Mouse (Mus musculus) lung, embryonic 14.5 days (tissue): ENCODE data around the gene Tpcn2. TPM values are rescaled to one million over a fixed set of nuclear protein-coding genes. Genes with fewer than 3 reads are reported as not detected.

Experiments used
- ATAC-seq: fragments of 200-750 bp; cut with Nextera tagmentation; 2 replicates; pipeline ENCODE4 v1.8.0; 2017; ENCODE audit warnings: mild to moderate bottlenecking, moderate TSS enrichment, moderate library complexity; ENCODE audit not compliant: insufficient read depth
- DNase-seq: peaks from one replicate; pipeline ENCODE4 v3.0.0-alpha.2; 2015
- H3K27ac ChIP-seq: fragments of 300-500 bp; sonication (generic); 2 replicates; pipeline ENCODE4 v1.5.1; 2014; ENCODE audit warnings: low read depth, mild to moderate bottlenecking, moderate library complexity
- H3K27me3 ChIP-seq: fragments of 300-500 bp; sonication (generic); 2 replicates; pipeline ENCODE4 v1.6.1; 2014; ENCODE audit warnings: low read length, control low read depth; ENCODE audit not compliant: insufficient read depth
- H3K36me3 ChIP-seq: fragments of 300-500 bp; sonication (generic); 2 replicates; pipeline ENCODE4 v1.6.1; 2014; ENCODE audit warnings: control low read depth; ENCODE audit not compliant: insufficient read depth
- H3K4me1 ChIP-seq: fragments of 300-500 bp; sonication (generic); 2 replicates; pipeline ENCODE4 v1.6.1; 2014; ENCODE audit warnings: antibody characterized with exemption, control low read depth; ENCODE audit not compliant: insufficient read depth
- H3K4me2 ChIP-seq: fragments of 300-500 bp; sonication (generic); 2 replicates; pipeline ENCODE4 v1.6.1; 2014; ENCODE audit warnings: mild to moderate bottlenecking
- H3K4me3 ChIP-seq: fragments of 300-500 bp; sonication (generic); 2 replicates; pipeline ENCODE4 v1.5.1; 2014; ENCODE audit warnings: low read depth, low read length
- H3K9ac ChIP-seq: fragments of 300-500 bp; sonication (generic); 2 replicates; pipeline ENCODE4 v1.6.1; 2014
- H3K9me3 ChIP-seq: fragments of 300-500 bp; sonication (generic); 2 replicates; pipeline ENCODE4 v1.6.1; 2016; ENCODE audit warnings: low read depth, low read length, control low read depth
- CTCF ChIP-seq: IDR thresholded peaks from 2 replicates; pipeline ENCODE4 v1.5.1; 2016; ENCODE audit warnings: antibody characterized with exemption, low read depth
- WGBS: fragments of 180-500 bp; shearing (Covaris S2); extraction: QIAGEN DNeasy Blood & Tissue Kit; methylation state at CpG from one replicate; pipeline ENCODE4 v1.1.7; 2014; 5-methylcytosine and 5-hydroxymethylcytosine counted together
- polyA plus RNA-seq: library from polyadenylated mRNA; unstranded; fragments of >200 nt; fragmentation: Nextera tagmentation; extraction: Ambion mirVana; gene quantifications from 2 replicates; pipeline ENCODE4 v1.2.1, GENCODE M21; 2014

Gene Tpcn2
- polyA plus RNA-seq, 1 experiment from 2014 or later = 3.6 TPM

- Histone ChIP-seq H3K4me1 (no peaks in the 10 kb centered on the region), H3K27ac (no peak overlapping the region), H3K9ac (no peak overlapping the region), H3K27me3 (no peaks in the 10 kb centered on the region), H3K9me3 (no peaks in the 10 kb centered on the region), H3K4me3 (no peak overlapping the region), H3K4me2 (no peak overlapping the region), H3K36me3 (no peaks in the 10 kb centered on the region)
- no peak for TF ChIP-seq CTCF
- WGBS = 55% methylated on average over 9 of the region's 9 CpGs
- ATAC-seq = 0 out of 2 replicates have a peak, but pooled peaks have one; percentile 56
- DNase-seq = peak; percentile 21
Observed at GRCm38 (mm10) chr7:145231659-145232058, 52.2 kb downstream of the Tpcn2 start.

DNA sequence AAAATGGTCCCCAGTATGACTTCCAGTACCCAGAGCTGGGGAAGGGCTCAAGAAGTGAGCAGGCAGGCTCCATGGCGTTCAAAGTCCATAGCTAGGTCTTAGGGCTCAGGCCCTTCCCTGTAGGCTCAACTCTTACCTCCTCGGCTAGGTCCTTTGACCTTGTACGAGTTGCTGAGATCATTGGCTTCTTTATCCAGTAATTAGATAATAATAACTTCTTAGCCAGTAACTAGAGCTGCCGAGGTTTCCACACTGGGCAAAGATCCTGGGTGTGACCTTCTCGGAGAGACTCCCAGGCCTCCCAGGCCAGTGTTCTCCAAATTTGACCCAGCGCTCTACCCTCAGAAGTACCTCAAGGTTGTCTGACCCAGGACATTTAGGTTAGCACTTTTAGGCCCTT, 57.2 kb downstream of the Tpcn2 start:
- no peaks in the 10 kb centered on the region for H3K27me3 ChIP-seq
- no peaks in the 10 kb centered on the region for H3K36me3 ChIP-seq
- DNase-seq (no peak), ATAC-seq (no peak)
- peaks cover 12% of the 10 kb centered on the region for H3K4me1 ChIP-seq
- no peak overlapping the region for H3K27ac ChIP-seq
- TF ChIP-seq CTCF = no peak
- 88% methylated on average over 6 of the region's 6 CpGs for WGBS
- H3K4me2 ChIP-seq = no peak overlapping the region
- no peak overlapping the region for H3K4me3 ChIP-seq
- no peaks in the 10 kb centered on the region for H3K9me3 ChIP-seq
- H3K9ac ChIP-seq = no peak overlapping the region

DNA sequence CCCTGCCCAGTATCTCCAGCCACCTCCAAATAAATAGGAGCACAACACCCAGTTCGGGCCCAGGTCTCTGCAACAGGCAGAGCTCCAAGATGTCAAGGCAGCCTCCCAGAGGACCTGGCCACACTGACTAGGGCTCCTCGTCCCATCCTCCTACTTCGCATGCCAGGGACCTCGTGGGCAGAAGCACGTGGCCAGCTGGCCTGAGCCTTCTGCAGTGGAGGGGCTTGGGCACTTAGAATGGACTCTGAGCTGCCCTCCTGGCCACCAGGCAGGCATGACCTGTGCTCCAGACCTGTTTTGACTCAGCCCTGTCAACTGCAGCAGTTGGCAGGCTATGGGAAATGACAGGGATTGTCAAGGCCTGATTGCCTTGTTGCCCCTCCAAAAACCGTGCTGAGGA, 58.2 kb downstream of the Tpcn2 start:
- Histone ChIP-seq H3K4me3 (no peak overlapping the region), H3K4me2 (no peak overlapping the region), H3K27ac (no peak overlapping the region), H3K27me3 (no peaks in the 10 kb centered on the region), H3K36me3 (no peaks in the 10 kb centered on the region), H3K9me3 (no peaks in the 10 kb centered on the region), H3K9ac (no peak overlapping the region), H3K4me1 (peaks cover 12% of the 10 kb centered on the region)
- WGBS = 81% methylated on average over 6 of the region's 6 CpGs
- DNase-seq (no peak), ATAC-seq (no peak)
- no peak for TF ChIP-seq CTCF

GRCm38 (mm10) chr7:145221841-145222689, 61.7 kb downstream of the Tpcn2 start:
- 4% methylated on average over 2 of the region's 2 CpGs for WGBS
- TF ChIP-seq CTCF = peak; percentile 68
- Histone ChIP-seq H3K27me3 (no peaks in the 10 kb centered on the region), H3K9ac (peak overlapping the region; percentile 26; the same call in 1 of the 2 replicates), H3K4me3 (no peak overlapping the region), H3K4me2 (0 out of 2 replicates have a peak overlapping the region, but pooled peaks have one; percentile 12), H3K9me3 (no peaks in the 10 kb centered on the region), H3K4me1 (peaks cover 12% of the 10 kb centered on the region), H3K27ac (peak overlapping the region; percentile 86), H3K36me3 (no peaks in the 10 kb centered on the region)
- DNase-seq (peak; percentile 80), ATAC-seq (peak; percentile 93)

DNA sequence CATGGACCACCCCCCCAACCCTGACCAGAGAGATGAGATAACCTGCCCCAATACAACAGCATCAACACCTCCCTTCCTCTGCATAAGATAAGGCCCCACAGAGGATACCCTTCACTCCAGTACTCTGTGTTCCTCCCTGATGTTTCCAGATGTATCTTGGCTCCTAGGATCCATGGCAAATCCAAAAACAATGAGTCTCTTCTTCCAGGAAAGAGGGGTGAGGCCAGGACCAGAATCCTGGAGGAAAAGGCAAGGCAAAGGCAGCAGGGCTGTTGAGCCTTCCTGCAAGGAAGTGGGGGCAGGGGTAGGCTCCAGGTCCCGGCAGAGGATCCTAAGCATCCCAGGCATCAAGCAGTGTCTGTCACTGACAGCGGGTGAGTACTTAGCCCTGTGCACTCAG, 62.5 kb downstream of the Tpcn2 start:
- Histone ChIP-seq H3K9ac (no peak overlapping the region), H3K27me3 (no peaks in the 10 kb centered on the region), H3K4me3 (no peak overlapping the region), H3K36me3 (no peaks in the 10 kb centered on the region), H3K27ac (peak overlapping the region; percentile 86), H3K4me2 (no peak overlapping the region), H3K9me3 (no peaks in the 10 kb centered on the region), H3K4me1 (peaks cover 12% of the 10 kb centered on the region)
- ATAC-seq (no peak), DNase-seq (no peak)
- WGBS = 53% methylated on average over 2 of the region's 2 CpGs
- TF ChIP-seq CTCF = no peak

DNA sequence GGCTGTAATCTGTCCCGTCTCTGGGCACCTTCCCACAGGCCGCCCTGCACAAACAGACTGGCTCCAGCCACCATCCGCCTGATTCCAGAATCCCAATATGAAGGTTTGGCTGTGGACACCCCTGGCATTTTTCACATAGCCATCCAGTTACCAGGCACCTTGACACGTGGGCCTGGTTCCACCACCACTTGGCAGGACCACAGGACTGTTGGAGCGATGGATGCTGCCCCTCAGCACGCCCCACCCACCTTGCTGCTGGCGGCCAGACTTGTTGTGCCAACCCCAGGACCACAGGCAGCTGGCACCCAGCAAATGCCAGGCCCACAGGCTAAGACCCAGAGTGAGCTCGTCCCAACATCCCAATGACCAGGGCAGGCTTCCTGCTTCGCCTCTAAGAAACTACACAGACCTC, 64.4 kb downstream of the Tpcn2 start:
- H3K27ac ChIP-seq = no peak overlapping the region
- H3K36me3 ChIP-seq = no peaks in the 10 kb centered on the region
- H3K4me2 ChIP-seq = no peak overlapping the region
- no peaks in the 10 kb centered on the region for H3K9me3 ChIP-seq
- WGBS = 74% methylated on average over 9 of the region's 9 CpGs
- no peak overlapping the region for H3K4me3 ChIP-seq
- ATAC-seq (no peak), DNase-seq (no peak)
- H3K4me1 ChIP-seq = peaks cover 12% of the 10 kb centered on the region
- no peak for TF ChIP-seq CTCF
- H3K27me3 ChIP-seq = no peaks in the 10 kb centered on the region
- no peak overlapping the region for H3K9ac ChIP-seq

GRCm38 (mm10) chr7:145216591-145216990, 67.2 kb downstream of the Tpcn2 start:
- H3K4me3 ChIP-seq = no peak overlapping the region
- ATAC-seq = peak; percentile 54; the same call in 1 of the 2 replicates
- H3K27me3 ChIP-seq = no peaks in the 10 kb centered on the region

More at GRCm38 (mm10) chr7:145216591-145216990, 67.2 kb downstream of the Tpcn2 start:
- Histone ChIP-seq H3K4me2 (no peak overlapping the region), H3K9me3 (no peaks in the 10 kb centered on the region), H3K36me3 (no peaks in the 10 kb centered on the region), H3K27ac (no peak overlapping the region), H3K9ac (no peak overlapping the region), H3K4me1 (peaks cover 4% of the 10 kb centered on the region)
- peak; percentile 76 for DNase-seq
- peak; percentile 75 for TF ChIP-seq CTCF
- whole genome bisulfite sequencing = 33% methylated on average over 1 of the region's 1 CpGs
